Mouse (Mus musculus) thymus, postnatal 25 days (tissue): ENCODE results near the gene Ptrh2.

ENCODE experiments used
- DNase-seq: peaks from one replicate; pipeline ENCODE4 v3.0.0; 2022

Ptrh2 gene

GRCm38 (mm10) chr11:86683395-86684125 lies at the start of gene Ptrh2, which contains the start of gene Vmp1:
TSS of gene Ptrh2 (plus strand) at chr11:86683985.
TSS of gene Vmp1 (minus strand) at chr11:86683836.
- DNase-seq, result peak; percentile 86

GRCm38 (mm10) chr11:86634396-86634795 lies 49.4 kb upstream of the Ptrh2 start:
- DNase-seq, result no peak

GRCm38 (mm10) chr11:86637697-86638096 lies 46.1 kb upstream of the Ptrh2 start:
- DNase-seq, result no peak

- no peak for DNase-seq
Measured at GRCm38 (mm10) chr11:86641714-86642113, 42.1 kb upstream of the Ptrh2 start.

GRCm38 (mm10) chr11:86644553-86644952 lies 39.2 kb upstream of the Ptrh2 start:
- DNase-seq, result no peak

GRCm38 (mm10) chr11:86646136-86646834 lies 37.5 kb upstream of the Ptrh2 start:
- DNase-seq, result no peak

GRCm38 (mm10) chr11:86646885-86647459 lies 36.8 kb upstream of the Ptrh2 start:
- no peak for DNase-seq

- no peak for DNase-seq
Measured at GRCm38 (mm10) chr11:86647706-86648447, 35.9 kb upstream of the Ptrh2 start.

GRCm38 (mm10) chr11:86649542-86649941 lies 34.2 kb upstream of the Ptrh2 start:
- DNase-seq, result no peak

GRCm38 (mm10) chr11:86650676-86651075 lies 33.1 kb upstream of the Ptrh2 start:
- DNase-seq, result no peak

GRCm38 (mm10) chr11:86652578-86652979 lies 31.2 kb upstream of the Ptrh2 start:
- DNase-seq, result no peak

GRCm38 (mm10) chr11:86653446-86653845 lies 30.3 kb upstream of the Ptrh2 start:
- peak; percentile 49 for DNase-seq

GRCm38 (mm10) chr11:86654096-86654495 lies 29.7 kb upstream of the Ptrh2 start:
- no peak for DNase-seq

GRCm38 (mm10) chr11:86655671-86656070 lies 28.1 kb upstream of the Ptrh2 start:
- no peak for DNase-seq

- no peak for DNase-seq
Measured at GRCm38 (mm10) chr11:86656849-86657567, 26.8 kb upstream of the Ptrh2 start.

- no peak for DNase-seq
Measured at GRCm38 (mm10) chr11:86657863-86658262, 25.9 kb upstream of the Ptrh2 start.

GRCm38 (mm10) chr11:86662986-86663895 lies 20.5 kb upstream of the Ptrh2 start:
- no peak for DNase-seq

- DNase-seq, result no peak
Measured at GRCm38 (mm10) chr11:86663977-86664376, 19.8 kb upstream of the Ptrh2 start.

GRCm38 (mm10) chr11:86664406-86664805 lies 19.4 kb upstream of the Ptrh2 start:
- DNase-seq, result no peak

GRCm38 (mm10) chr11:86667553-86667952 lies 16.2 kb upstream of the Ptrh2 start:
- no peak for DNase-seq

- DNase-seq, result no peak
Measured at GRCm38 (mm10) chr11:86668169-86668568, 15.6 kb upstream of the Ptrh2 start.
